Mouse (Mus musculus) myocyte (in vitro differentiated cells): ENCODE data around the gene Ldb2.

Source experiments
- E2F4 ChIP-seq: IDR thresholded peaks from one replicate; pipeline ENCODE4 v1.6.1; 2011; ENCODE audit warnings: mild to moderate bottlenecking, control low read depth, moderate library complexity; ENCODE audit not compliant: insufficient read depth
- MYOG ChIP-seq, 3 experiments: IDR thresholded peaks; one replicate each; pipeline ENCODE4 v1.6.1; 2011; ENCODE audit warnings: control low read depth in 2 of 3, low read depth in 2 of 3, mild to moderate bottlenecking in 2 of 3; ENCODE audit not compliant: insufficient read length in 2 of 3, control insufficient read depth in 1 of 3, insufficient read depth in 1 of 3

- TF ChIP-seq MYOG (IDR thresholded peaks at IDR 0.05; ENCODE audit: control insufficient read depth in 1 of 3, insufficient read depth in 1 of 3, insufficient read length in 2 of 3, low read depth in 2 of 3) = no peak
- no peak for TF ChIP-seq E2F4
These were observed 71.5 kb downstream of the Ldb2 start for GRCm38 (mm10) chr5:44727995-44728394.
